Mouse (Mus musculus) CD4-positive, CD25-positive, alpha-beta regulatory T cell, adult 2 months (primary cell): ENCODE data around the gene Tgfb1.

Experiments used
- DNase-seq: peaks from one replicate; pipeline ENCODE4 v3.0.0-alpha.2; 2012; ENCODE audit warnings: low read depth, low spot score

Tgfb1 gene

DNA sequence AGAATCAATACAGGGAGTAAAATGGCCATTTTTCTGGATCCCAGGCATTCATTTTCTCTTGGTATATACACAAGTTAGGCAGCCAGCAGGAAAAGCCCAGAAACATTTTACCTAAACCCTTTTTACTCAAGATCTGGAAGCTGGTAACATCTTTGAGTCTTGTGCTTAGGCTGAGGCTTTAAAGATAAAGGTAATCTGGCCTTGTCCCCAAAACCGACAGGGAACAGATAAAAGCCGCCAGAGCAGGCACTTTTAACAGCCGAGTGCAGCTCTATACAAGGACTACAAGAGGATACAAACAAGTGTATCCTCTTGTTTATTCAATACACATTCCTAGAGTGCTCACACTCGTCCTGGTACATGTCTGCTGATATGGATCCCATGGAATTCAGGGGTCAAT, 48.2 kb downstream of the Tgfb1 start:
- DNase-seq = no peak

DNA sequence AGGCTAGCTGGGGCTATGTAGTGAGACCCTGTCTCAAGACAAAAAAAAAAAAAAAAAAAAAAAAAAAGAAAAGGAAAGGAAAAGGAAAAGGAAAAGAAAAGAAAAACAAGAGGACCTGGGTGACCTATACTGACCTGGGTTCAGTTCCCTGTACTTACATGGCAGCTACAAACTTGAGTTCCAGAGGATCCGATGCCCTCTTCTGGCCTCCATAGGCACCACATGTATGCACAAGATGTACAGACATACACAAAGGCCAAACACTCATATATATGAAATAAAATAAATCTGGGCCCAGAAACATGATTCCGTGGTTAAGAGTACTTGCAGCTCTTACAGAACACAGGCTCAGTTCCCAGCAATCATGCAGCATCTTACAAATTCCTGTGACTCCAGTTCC, 50.1 kb downstream of the Tgfb1 start:
- peak; percentile 39 for DNase-seq

DNA sequence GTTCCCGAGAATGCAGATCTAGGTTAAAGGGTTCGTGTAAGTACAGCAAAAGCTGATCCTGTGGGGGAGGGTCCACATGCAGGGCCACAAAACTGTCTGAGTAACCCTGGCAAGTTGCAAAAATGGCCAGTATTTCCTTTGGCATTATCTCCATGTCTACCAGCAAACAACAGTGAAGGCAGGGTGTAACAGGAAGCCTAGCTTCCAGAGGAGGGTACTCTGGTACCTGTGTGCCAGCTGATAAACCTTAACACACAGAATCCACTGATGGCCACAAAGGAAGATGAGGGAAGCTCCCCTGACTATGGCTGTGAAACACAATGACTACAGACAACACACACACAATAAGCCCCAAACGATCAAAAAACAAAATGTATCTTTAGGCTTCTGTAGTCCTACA, 51.5 kb downstream of the Tgfb1 start:
- DNase-seq = no peak

DNA sequence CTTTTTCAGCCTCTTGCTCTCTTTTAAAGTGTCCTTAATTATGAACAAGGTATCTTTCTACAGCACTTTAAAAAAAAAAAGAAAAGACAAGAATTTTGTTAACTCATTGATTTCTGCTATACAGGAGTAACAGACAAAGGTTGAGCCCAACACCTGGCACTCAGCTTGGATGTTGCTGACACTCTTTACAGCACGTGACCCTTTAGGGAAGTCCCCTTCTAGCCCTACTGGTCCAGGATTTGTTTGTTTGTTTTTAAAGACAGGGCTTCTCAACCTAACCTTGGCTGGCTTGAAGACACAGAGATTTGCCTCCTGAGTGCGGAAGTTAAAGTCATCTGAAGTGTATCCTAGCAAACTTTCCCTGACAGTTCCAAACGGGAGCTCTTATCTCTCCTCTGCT, 60.0 kb downstream of the Tgfb1 start:
- DNase-seq = no peak

DNA sequence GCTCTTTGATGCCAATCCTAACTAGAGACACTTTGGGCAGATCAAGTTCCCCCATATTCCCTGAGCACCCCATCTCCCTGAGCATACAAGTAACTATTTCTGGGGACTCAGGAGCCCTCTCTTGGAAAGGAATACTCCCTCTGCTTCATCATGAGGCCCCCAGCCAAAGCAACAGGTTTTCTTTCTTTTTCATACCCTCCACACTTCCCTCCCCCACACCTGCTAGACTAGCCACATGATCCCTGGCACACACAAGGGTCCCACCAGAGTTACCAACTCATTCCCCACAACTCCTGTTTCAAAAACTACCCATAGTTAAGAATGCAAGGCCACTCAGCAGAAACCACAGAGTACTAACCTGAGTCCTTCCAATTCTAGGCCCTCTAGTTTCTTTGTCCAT, 66.3 kb downstream of the Tgfb1 start:
- DNase-seq = no peak

DNA sequence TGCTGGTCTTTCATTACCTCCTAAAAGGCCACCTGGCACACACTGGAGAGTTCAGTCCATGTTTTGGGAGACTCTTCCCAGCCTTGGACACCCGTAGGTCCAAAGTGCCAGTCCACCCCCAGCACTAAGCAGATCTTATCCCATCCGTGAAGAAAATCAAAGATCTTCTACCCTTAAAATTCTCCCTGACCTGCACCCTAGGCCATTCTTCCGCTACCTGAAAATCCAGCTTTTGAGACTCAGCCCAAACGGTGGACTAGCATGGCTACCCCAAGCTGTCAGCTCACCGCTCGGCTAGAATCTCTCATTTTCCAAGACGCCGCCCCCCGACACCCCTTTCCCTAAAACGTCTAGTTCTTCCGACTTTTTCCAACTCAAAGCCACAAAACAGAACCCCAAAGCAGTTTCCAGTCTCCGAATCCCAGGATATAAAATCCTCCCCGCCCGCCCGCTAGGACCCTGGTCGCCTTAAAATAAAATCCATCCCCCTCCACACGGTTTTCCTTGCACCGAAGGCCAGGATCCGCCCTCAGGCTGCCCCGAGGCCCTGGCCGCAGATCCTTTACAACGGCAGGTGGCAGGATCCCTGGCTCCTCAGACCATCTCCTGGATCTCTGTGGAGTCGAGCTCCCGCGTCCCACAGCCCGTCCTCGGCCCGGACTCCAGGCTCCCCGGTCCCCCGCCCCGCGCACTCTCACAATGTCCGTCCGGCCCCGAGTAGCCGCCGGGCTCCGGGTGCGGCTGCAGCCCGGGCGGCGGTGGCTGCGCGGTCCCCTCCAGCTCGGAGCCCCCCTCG, 67.0 kb downstream of the Tgfb1 start:
- DNase-seq = no peak

DNA sequence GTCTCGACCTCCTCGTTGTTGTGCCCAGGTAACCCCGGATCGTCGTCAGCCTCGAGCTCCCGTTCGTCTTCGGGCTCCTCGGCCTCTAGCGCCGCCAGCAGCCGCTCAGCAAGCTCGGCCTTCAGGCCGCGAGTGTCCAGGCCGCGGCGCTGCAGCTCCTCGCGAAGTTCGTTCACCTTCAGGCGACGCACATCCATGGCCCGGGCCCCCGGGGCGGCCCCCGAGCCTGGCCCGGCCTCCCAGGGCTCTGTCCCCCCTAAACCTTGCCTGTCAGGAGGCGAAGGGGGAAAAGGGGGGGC, 67.6 kb downstream of the Tgfb1 start:
- no peak for DNase-seq
